Mouse (Mus musculus) cerebellum, adult 2 months (tissue): ENCODE measurements at regions not wholly inside any gene's neighbourhood (a gene's known extent, or its start where the extent isn't known, plus 50 kb on each side); places are given as distances from the start of the nearest gene placed in this dataset.
A peak's percentile ranks its signal among the peaks of the same experiment; 100 is the strongest.

Experiments
- DNase-seq, 2 experiments: peaks; one replicate each; pipeline ENCODE4 v3.0.0; 2021
- H3K27ac ChIP-seq: fragments of 200-500 bp; 2 replicates; pipeline ENCODE4 v1.5.1; 2012; ENCODE audit warnings: low read length, control low read depth, inconsistent platforms; ENCODE audit not compliant: insufficient read depth
- H3K27me3 ChIP-seq: fragments of 200-500 bp; 2 replicates; pipeline ENCODE4 v1.6.1; 2012; ENCODE audit warnings: inconsistent platforms, mild to moderate bottlenecking, low read length, moderate library complexity; ENCODE audit not compliant: control insufficient read depth, insufficient read depth
- H3K4me1 ChIP-seq: fragments of 200-500 bp; 2 replicates; pipeline ENCODE4 v1.6.1; 2011; ENCODE audit warnings: low read length; ENCODE audit not compliant: control insufficient read depth, insufficient read depth
- H3K4me3 ChIP-seq: fragments of 200-500 bp; replicated peaks from 2 replicates; pipeline ENCODE3; 2011; ENCODE audit warnings: mild to moderate bottlenecking, low read depth, low read length, control low read depth; ENCODE audit not compliant: insufficient read depth
- CTCF ChIP-seq: fragments of 200-500 bp; IDR thresholded peaks from 2 replicates; pipeline ENCODE4 v1.5.1; 2011; ENCODE audit warnings: low read depth, mild to moderate bottlenecking, control low read depth, low read length, moderate library complexity, borderline replicate concordance; ENCODE audit not compliant: insufficient read depth
- POLR2A ChIP-seq: fragments of 200-500 bp; IDR thresholded peaks from 2 replicates; pipeline ENCODE4 v1.6.1; 2011; ENCODE audit warnings: low read length, control low read depth, borderline replicate concordance; ENCODE audit not compliant: insufficient read depth
- WGBS: fragments of 180-500 bp; shearing (Covaris S2); methylation state at CpG from one replicate; pipeline ENCODE4 v1.1.7; 2018; 5-methylcytosine and 5-hydroxymethylcytosine counted together

DNA sequence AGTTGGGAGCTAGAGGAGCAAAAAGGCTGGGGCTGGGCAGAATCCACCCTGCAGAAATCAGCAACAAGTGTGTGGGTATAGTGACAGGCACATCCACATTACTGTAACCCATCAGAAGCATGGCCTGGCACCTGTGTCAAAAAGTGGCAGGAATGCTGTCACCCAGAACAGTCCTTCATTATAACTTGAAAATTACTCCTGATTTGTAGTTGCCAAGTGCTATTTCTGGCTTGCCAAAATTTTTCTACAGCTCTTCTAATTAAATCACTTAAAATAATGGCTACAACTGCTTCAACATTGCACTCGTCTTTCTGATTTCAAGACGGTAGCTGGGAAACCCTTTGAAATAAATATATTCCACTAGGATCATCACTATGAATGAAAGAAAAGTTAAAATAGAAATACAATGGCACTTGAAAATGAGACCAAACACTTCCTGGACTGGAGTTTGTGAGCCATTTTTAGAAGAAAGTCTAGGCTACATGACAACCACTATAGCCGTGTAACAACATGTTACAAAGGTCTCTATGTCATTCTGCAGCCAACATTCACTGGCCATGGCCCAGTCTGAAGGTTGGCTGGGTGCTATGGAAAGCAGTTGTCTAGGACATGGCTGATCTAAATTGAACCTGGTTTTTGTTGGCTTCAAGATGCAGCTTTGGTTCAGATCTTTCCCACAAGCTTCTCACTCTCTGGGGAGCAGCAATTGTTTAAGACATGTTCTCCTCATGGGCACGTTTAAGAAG, 190.6 kb upstream of the Tapt1 start:
- Histone ChIP-seq H3K4me3 (no peak overlapping the region), H3K27me3 (no peaks in the 10 kb centered on the region), H3K27ac (no peak overlapping the region), H3K4me1 (no peaks in the 10 kb centered on the region)
- WGBS, result 45% methylated on average over 4 of the region's 4 CpGs
- TF ChIP-seq CTCF (no peak), POLR2A (no peak)
- DNase-seq, result no peak

DNA sequence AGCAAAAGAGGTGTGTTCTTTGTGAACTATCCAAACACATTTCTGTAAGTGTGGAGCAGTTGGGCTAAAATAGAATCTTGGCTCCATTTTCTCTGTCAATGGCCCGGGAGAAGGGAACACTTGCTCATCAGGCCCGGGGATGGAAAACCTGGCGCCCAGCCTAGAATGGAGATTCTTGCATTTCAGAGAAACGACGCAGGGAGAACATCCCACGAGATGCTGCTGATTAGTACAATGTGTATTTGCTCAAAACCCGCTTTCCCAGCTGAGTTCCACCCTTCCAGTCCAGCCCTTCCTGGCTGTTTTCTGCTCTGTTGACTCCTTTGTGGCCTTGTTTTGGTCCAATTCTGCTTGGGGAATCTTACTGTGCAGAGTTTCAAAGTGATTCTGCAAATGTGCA, 188.0 kb upstream of the Tapt1 start:
- Histone ChIP-seq H3K27me3 (no peaks in the 10 kb centered on the region), H3K4me1 (no peaks in the 10 kb centered on the region), H3K4me3 (no peak overlapping the region), H3K27ac (no peak overlapping the region)
- TF ChIP-seq POLR2A (no peak), CTCF (no peak)
- 5% methylated on average over 7 of the region's 7 CpGs for WGBS
- peak; percentile 23 to 34 for DNase-seq

DNA sequence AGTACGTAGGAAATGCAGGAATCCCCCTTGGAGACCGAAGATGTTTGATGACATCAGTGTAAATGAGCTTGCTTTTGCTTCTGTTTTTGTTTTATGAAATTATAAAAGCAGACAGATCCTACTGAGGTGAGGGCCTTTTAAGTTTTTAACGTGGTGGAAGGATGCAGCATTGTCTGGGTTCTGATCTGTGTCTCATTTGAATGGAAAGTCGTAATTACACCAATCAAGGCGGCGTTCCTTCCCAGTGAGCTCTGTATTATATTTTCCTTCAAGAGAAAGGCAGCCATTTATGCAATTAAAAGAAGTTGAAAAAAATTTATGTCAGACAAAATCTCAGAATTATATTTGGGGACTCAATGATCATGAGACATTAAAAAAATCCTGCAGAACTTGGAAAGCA, 176.9 kb upstream of the Tapt1 start:
- no peaks in the 10 kb centered on the region for H3K4me1 ChIP-seq
- TF ChIP-seq POLR2A (no peak), CTCF (no peak)

DNA sequence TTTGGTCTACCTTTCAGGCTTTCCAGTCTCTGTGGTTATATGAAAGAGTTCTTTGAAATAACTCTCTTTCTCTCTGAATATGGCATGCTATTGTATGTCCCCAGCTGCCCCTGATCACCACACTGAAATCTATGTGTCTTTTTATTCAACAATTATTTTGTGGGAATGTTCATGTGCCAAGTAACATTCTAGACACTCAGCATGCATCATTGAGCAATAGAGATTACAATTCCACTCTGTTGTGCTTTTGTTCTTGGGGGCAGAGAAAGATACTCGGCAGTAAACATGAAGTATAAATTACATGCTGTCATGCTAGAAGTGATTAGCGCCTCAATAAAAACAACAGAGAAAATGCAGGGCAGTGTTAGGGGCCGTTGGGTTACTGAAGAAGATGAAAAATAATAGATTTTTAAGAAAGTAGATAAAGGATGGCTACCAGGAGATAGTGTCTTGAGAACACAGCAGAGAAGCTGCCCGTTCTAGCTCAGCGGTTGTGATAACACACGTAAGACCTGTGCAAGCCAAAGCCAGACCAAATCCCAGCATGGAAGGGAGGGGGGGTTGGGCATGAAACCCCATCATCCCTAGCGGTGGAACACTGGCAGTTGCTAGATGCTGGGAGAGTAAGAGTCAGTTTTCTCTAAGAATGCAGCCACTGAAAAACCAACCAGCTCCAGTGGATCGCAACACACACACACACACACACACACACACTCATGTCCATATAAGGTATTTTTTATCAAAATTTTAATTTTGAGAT, 174.3 kb upstream of the Tapt1 start:
- WGBS, result 56% methylated on average over 8 of the region's 8 CpGs
- Histone ChIP-seq H3K4me3 (no peak overlapping the region), H3K27ac (no peak overlapping the region), H3K4me1 (no peaks in the 10 kb centered on the region), H3K27me3 (no peaks in the 10 kb centered on the region)
- DNase-seq, result no peak
- TF ChIP-seq CTCF, result no peak
- TF ChIP-seq POLR2A, result no peak

More for the DNA sequence above, 176.9 kb upstream of the Tapt1 start:
- H3K27me3 ChIP-seq, result no peaks in the 10 kb centered on the region
- no peak overlapping the region for H3K27ac ChIP-seq
- DNase-seq, result no peak
- 82% methylated on average over 6 of the region's 6 CpGs for WGBS
- no peak overlapping the region for H3K4me3 ChIP-seq

DNA sequence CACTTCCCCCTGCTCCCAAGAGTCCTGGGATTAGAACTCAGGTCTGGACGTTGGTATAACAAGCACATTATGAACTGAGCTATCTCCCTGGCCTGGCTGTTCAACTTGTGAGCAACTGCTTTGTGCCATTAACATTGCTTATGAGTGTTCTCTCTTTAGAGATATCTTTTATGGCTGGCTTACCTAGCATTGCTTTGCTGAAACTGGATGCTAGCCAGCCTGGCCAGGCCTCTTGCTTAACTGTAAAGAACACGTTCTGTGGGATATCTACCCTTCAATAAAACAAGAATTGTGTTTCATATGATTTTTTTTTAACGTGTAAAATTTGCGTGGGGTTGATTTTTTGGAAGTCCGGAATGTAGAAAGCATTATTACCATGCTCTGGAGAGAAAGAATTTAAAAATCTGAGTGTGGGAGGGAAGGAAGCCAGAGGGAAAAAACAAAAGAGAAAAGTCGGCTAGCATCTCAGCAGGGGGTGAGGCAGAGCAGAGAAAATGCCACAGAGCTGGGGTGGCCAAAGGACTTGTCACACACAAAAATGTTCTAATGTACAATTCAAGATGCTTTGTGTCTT, 160.9 kb upstream of the Tapt1 start:
- 31% methylated on average over 6 of the region's 6 CpGs for WGBS
- H3K27me3 ChIP-seq, result no peaks in the 10 kb centered on the region
- no peak overlapping the region for H3K4me3 ChIP-seq
- TF ChIP-seq CTCF, result no peak
- TF ChIP-seq POLR2A, result no peak
- no peaks in the 10 kb centered on the region for H3K4me1 ChIP-seq
- no peak for DNase-seq
- H3K27ac ChIP-seq, result no peak overlapping the region

DNA sequence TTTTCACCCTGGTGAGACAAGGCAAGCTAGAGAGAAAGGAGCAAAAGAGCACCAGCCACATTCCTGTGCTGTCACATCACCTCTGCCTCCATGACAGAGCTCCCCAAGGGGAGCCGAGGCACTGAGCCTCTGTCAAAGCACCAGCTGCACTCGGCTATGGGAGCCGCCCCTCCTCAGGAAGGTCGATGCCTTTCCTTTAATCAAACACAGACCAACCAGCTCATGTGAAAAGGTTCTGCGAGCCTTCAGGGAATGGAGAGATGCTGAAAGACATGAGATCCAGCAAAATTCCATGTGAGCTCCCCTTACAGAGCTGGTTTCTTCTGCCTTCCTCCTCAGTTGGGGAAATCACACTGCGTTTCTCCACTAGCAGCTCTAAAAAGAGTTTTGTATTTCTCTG, 159.8 kb upstream of the Tapt1 start:
- Histone ChIP-seq H3K27ac (no peak overlapping the region), H3K4me3 (no peak overlapping the region), H3K27me3 (no peaks in the 10 kb centered on the region), H3K4me1 (no peaks in the 10 kb centered on the region)
- 35% methylated on average over 6 of the region's 6 CpGs for WGBS
- no peak for DNase-seq
- no peak for TF ChIP-seq POLR2A
- no peak for TF ChIP-seq CTCF

DNA sequence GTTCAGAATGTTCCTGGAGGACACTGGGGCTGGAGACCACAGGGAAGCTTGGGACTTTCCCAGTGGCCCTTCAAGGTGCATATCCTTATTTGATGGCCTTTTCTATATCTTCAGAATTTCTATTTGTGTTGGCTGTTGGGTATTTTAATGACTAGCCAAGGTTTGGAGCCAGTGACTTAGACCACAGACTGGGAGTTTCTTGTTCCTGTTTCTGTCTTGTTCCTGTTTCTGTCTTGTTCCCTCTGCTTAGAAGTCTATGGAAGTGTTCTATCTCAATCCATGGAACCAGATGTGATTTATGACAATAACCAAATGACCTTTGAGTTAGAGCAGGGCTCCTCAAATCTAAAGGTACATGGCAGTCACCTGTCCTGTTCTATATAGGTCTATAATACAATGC, 156.6 kb upstream of the Tapt1 start:
- Histone ChIP-seq H3K4me1 (no peaks in the 10 kb centered on the region), H3K27me3 (no peaks in the 10 kb centered on the region), H3K4me3 (no peak overlapping the region), H3K27ac (no peak overlapping the region)
- DNase-seq, result no peak
- no peak for TF ChIP-seq CTCF
- no peak for TF ChIP-seq POLR2A
